Comparison of ENCODE assay signal across 9 mouse cellular contexts in the genomic region with DNA sequence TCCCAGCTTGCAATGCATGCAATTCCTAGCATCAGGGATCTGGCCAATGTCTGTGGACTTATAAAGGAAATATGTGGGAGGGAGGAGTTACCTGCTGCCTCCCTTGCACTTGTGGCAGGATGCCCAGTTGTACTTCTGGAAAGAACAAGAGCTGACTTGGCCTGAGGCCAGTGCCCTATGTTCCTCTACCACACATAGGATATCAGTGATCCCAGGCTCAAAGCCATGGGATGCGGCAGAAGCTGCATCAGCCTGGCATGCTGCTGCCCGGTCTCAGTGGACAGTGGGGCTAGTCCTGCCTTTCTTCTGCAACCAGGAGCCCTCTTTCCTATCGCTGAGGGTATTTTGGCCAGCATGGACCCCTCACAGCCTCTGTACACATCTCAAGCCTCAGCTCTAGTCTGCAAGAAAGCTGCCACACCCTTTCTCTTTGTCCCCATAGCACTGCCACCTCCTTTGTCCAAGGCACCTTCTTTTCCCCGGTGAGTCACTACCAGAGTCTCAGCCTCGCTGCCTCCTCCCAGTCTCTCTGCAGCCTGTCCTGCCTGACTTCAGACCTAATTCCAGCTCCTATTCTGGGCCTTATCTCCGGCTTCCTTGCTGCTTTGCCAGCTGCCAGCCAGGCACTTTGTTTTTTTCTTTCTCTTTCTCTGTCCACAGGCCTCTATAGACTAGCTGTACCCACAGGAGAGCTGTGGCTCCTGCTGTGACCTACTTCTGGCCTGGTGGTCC. TPM values are rescaled to one million over a fixed set of nuclear protein-coding genes. Genes with fewer than 3 reads are reported as not detected.
DNase-seq lines count a peak whose midpoint lies in the region; ATAC-seq and TF ChIP-seq lines count a peak whose summit lies in the region.
"Had no signal": no experiment of that assay in that cellular context is flagged by ENCODE, and none has a peak within 500 bp of the region (broad histone marks: within the 10 kb centered on the region; RNA-seq: fewer than 3 reads in every experiment).

No protein-coding gene starts in this region.

- no peak overlapping the region for H3K4me3 ChIP-seq in layer of hippocampus, adult 2 months
- H3K4me3 ChIP-seq in stomach, embryonic 15.5 days (replicated peaks): no peak overlapping the region

- no peaks in the 10 kb centered on the region for H3K36me3 ChIP-seq in stomach, embryonic 15.5 days

- H3K9me3 ChIP-seq in stomach, embryonic 15.5 days: no peaks in the 10 kb centered on the region

- H3K9ac ChIP-seq in stomach, embryonic 15.5 days: no peak overlapping the region

- peak; percentile 56 for ATAC-seq in stomach, embryonic 15.5 days (ENCODE audit: insufficient read depth, low FRiP score, low read depth)

- peak overlapping the region; percentile 78 for H3K27ac ChIP-seq in layer of hippocampus, adult 2 months
- peak overlapping the region; percentile 98 for H3K27ac ChIP-seq in stomach, embryonic 15.5 days

- WGBS in stomach, embryonic 15.5 days: 54% methylated on average over 6 of the region's 6 CpGs

- TF ChIP-seq CTCF in layer of hippocampus, adult 2 months (conservative IDR thresholded peaks at IDR 0.05): no peak

- intact Hi-C loops in gastrocnemius, postnatal 36 days (cut with DNase I): no loop called here

- H3K27me3 ChIP-seq in stomach, embryonic 15.5 days (replicated peaks): no peaks in the 10 kb centered on the region

- H3K4me2 ChIP-seq in stomach, embryonic 15.5 days: 0 out of 2 replicates have a peak overlapping the region, but pooled peaks have one; percentile 29

- H3K4me1 ChIP-seq in stomach, embryonic 15.5 days: peaks cover 29% of the 10 kb centered on the region

- DNase-seq in 3T3-L1 (ENCODE audit: low read depth, low spot score) (peak; percentile 88), adipocyte (ENCODE audit: low spot score) (peak; percentile 67)
- DNase-seq in fat pad, adult 2 months (ENCODE audit: extremely low read depth, low read depth, low spot score): peak; percentile 95
- peak; percentile 90 for DNase-seq in heart, postnatal 4 days
- DNase-seq in layer of hippocampus, adult 2 months (ENCODE audit: low spot score in 2 of 2): no peak
- peak; percentile 89 to 92 for DNase-seq in lung, postnatal 4 days
- DNase-seq in gastrocnemius, postnatal 36 days: no peak

RNA-seq across cellular contexts. Expression of a gene that starts 28.0 kb away (rescaled TPM):
- 10 to 100 TPM; 79.8 to 88.6 TPM for total RNA-seq in heart, postnatal 4 days (2021)
- 10 to 100 TPM; 50.2 to 66.0 TPM for total RNA-seq in layer of hippocampus, adult 2 months (2021)
- polyA plus RNA-seq in stomach, embryonic 15.5 days (2015; fragmentation: Nextera tagmentation; extraction: Ambion mirVana): 146 and 160 TPM in 2 replicates
- 10 to 100 TPM; 45.1 to 48.1 TPM for total RNA-seq in gastrocnemius, postnatal 36 days (2021)

RNA-seq across cellular contexts. Expression of a gene that starts 30.3 kb away (rescaled TPM):
- 1 to 10 TPM; 7.4 to 8.6 TPM for total RNA-seq in heart, postnatal 4 days (2021)
- total RNA-seq in layer of hippocampus, adult 2 months (2021): 10 to 100 TPM; 17.7 to 18.0 TPM
- 6.2 and 6.9 TPM in 2 replicates for polyA plus RNA-seq in stomach, embryonic 15.5 days (2015; fragmentation: Nextera tagmentation; extraction: Ambion mirVana)
- 1 to 10 TPM; 3.3 to 3.6 TPM for total RNA-seq in gastrocnemius, postnatal 36 days (2021)

RNA-seq across cellular contexts. Expression of a gene that starts 57.4 kb away (rescaled TPM):
- 1,000 to 10,000 TPM; 8,328 to 9,816 TPM for total RNA-seq in heart, postnatal 4 days (2021)
- not detected for total RNA-seq in layer of hippocampus, adult 2 months (2021)
- polyA plus RNA-seq in stomach, embryonic 15.5 days (2015; fragmentation: Nextera tagmentation; extraction: Ambion mirVana): 2.6 and 2.7 TPM in 2 replicates
- total RNA-seq in gastrocnemius, postnatal 36 days (2021): 1,000 to 10,000 TPM in 1 of 2 experiments, 100 to 1,000 TPM in 1; 290 to 1,186 TPM
- total RNA-seq: neutrophil, adult 5-6 weeks had no signal

Comparison
In these comparisons a context has a peak if more than half of its experiments do, and no peak if none do; other contexts are left out.
1. DNase-seq: peak in 3T3-L1 (single experiment), adipocyte (single experiment), fat pad, adult 2 months (single experiment), heart, postnatal 4 days (single experiment) and lung, postnatal 4 days (2 of 2); none in layer of hippocampus, adult 2 months (0 of 2) and gastrocnemius, postnatal 36 days (0 of 2).
2. RNA of a gene that starts 57.4 kb away (total RNA-seq): 8,328 to 9,816 TPM in heart, postnatal 4 days and 290 to 1,186 TPM in gastrocnemius, postnatal 36 days; not detected in layer of hippocampus, adult 2 months; every median in the first group is over 100 times any median in the second.